Mouse (Mus musculus) kidney, postnatal 0 days (tissue): Measurements from ENCODE around the gene E130308A19Rik. TPM values are rescaled to one million over a fixed set of nuclear protein-coding genes. Genes with fewer than 3 reads are reported as not detected.

Experiments used
- ATAC-seq: fragments of 200-750 bp; cut with Nextera tagmentation; replicated peaks from 2 replicates; pipeline ENCODE4 v1.8.0; 2017; ENCODE audit warnings: low read depth, moderate number of reproducible peaks, moderate TSS enrichment, moderate library complexity; ENCODE audit not compliant: low FRiP score
- DNase-seq: peaks from one replicate; pipeline ENCODE4 v3.0.0-alpha.2; 2016; ENCODE audit warnings: low spot score
- H3K27ac ChIP-seq: fragments of 300-500 bp; sonication (generic); 2 replicates; pipeline ENCODE4 v1.5.1; 2014; ENCODE audit warnings: mild to moderate bottlenecking
- H3K27me3 ChIP-seq: fragments of 300-500 bp; sonication (generic); 2 replicates; pipeline ENCODE4 v1.6.1; 2014; ENCODE audit warnings: low read length, mixed read lengths; ENCODE audit not compliant: insufficient read depth
- H3K36me3 ChIP-seq: fragments of 300-500 bp; sonication (generic); 2 replicates; pipeline ENCODE4 v1.6.1; 2014; ENCODE audit warnings: low read length, mixed read lengths; ENCODE audit not compliant: insufficient read depth
- H3K4me1 ChIP-seq: fragments of 300-500 bp; sonication (generic); replicated peaks from 2 replicates; pipeline ENCODE4 v1.6.1; 2014; ENCODE audit warnings: antibody characterized with exemption, low read length, mixed read lengths; ENCODE audit not compliant: insufficient read depth
- H3K4me2 ChIP-seq: fragments of 300-500 bp; sonication (generic); 2 replicates; pipeline ENCODE4 v1.6.1; 2014; ENCODE audit warnings: mild to moderate bottlenecking, low read length, moderate library complexity, mixed read lengths
- H3K4me3 ChIP-seq: fragments of 300-500 bp; sonication (generic); replicated peaks from 2 replicates; pipeline ENCODE4 v1.5.1; 2014; ENCODE audit warnings: low read depth, low read length
- H3K9ac ChIP-seq: fragments of 300-500 bp; sonication (generic); 2 replicates; pipeline ENCODE4 v1.6.1; 2014; ENCODE audit warnings: low read depth, low read length
- H3K9me3 ChIP-seq: fragments of 300-500 bp; sonication (generic); replicated peaks from 2 replicates; pipeline ENCODE4 v1.6.1; 2016; ENCODE audit warnings: low read length, inconsistent platforms, mixed read lengths
- CTCF ChIP-seq: IDR thresholded peaks from 2 replicates; pipeline ENCODE4 v1.5.1; 2016; ENCODE audit warnings: antibody characterized with exemption, low read depth, mild to moderate bottlenecking, moderate library complexity
- WGBS: fragments of 180-500 bp; shearing (Covaris S2); extraction: QIAGEN DNeasy Blood & Tissue Kit; methylation state at CpG from one replicate; pipeline ENCODE4 v1.1.7; 2014; 5-methylcytosine and 5-hydroxymethylcytosine counted together
- polyA plus RNA-seq: library from polyadenylated mRNA; unstranded; fragments of >200 nt; fragmentation: Nextera tagmentation; extraction: Ambion mirVana; gene quantifications from 2 replicates; pipeline ENCODE4 v1.2.1, GENCODE M21; 2015

Gene E130308A19Rik
- polyA plus RNA-seq, 1 experiment from 2014 or later, result 29.0 TPM

DNA sequence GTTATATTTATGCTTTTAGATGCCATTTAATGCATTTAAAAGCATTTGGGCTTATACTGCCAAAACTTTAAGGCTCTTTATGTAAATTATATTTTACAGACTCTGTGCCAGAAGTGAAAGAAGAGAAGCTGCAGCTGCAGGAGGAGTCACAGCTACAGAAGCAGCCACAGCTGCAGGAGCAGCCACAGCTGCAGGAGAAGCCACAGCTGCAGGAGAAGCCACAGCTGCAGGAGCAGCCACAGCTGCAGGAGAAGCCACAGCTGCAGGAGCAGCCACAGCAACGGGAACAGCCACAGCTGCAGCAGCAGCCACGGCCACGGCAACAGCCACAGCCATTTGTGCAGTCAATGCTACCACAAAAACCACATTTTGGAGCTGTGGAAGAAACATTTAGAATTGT is 15.6 kb upstream of the E130308A19Rik start:
- Histone ChIP-seq H3K4me1 (no peaks in the 10 kb centered on the region), H3K4me2 (no peak overlapping the region), H3K9me3 (no peaks in the 10 kb centered on the region), H3K9ac (no peak overlapping the region), H3K4me3 (no peak overlapping the region), H3K27ac (no peak overlapping the region), H3K36me3 (0 out of 2 replicates have a peak, but pooled peaks cover 7% of the 10 kb centered on the region), H3K27me3 (no peaks in the 10 kb centered on the region)
- ATAC-seq (no peak), DNase-seq (no peak)
- WGBS, result 60% methylated on average over 3 of the region's 3 CpGs
- no peak for TF ChIP-seq CTCF

DNA sequence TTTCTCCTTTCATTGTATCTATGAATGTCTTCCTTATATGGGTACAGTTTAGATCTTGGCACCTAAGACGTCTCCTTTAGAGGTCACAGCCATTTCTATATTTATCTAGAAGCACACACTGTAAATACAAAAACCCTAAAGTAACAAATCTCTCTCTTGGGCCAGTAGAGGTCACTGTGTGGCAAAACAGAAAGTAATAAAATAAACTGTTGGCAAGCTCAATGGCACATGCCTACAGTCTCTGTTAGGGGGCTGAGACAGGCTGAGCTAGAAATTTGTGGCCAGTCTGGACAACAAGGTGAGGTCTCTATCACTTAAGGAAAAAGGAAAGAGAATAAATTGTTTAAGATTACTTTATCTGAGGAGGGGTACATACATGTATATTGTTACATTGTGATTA is 11.0 kb upstream of the E130308A19Rik start:
- ATAC-seq (no peak), DNase-seq (peak; percentile 62)
- WGBS, result 28% methylated on average over 1 of the region's 1 CpGs
- no peak overlapping the region for H3K27ac ChIP-seq
- H3K9me3 ChIP-seq, result no peaks in the 10 kb centered on the region
- H3K4me3 ChIP-seq, result no peak overlapping the region
- H3K4me1 ChIP-seq, result no peaks in the 10 kb centered on the region
- no peak overlapping the region for H3K4me2 ChIP-seq
- no peak overlapping the region for H3K9ac ChIP-seq
- no peaks in the 10 kb centered on the region for H3K27me3 ChIP-seq
- H3K36me3 ChIP-seq, result 0 out of 2 replicates have a peak, but pooled peaks cover 7% of the 10 kb centered on the region
- peak; percentile 73 for TF ChIP-seq CTCF

DNA sequence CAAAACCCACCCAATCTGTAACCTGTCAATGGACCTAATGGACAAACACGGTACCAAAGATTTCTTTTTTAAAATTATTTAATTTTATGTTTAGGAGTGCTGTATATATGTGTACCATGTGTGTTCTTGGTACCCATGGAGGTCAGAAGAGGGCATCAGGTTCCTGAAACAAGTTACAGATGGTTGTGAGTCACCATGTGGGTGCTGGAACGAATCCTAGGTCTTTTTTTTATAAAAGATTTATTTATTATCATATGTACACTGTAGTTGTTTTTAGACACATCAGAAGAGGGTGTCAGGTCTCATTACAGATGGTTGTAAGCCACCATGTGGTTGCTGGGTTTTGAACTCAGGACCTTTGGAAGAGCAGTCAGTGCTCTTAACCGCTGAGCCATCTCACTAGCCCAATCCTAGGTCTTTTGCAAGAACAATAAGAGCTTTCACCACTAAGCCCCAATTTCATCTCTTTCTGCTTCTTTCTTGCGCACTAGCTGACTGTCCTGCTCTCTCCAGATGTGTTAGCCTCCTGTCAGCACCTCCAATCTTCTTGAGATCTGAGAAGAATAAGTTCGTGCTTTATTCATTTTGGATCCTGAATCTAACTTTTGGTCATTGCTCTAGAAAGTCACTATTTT is 6.3 kb upstream of the E130308A19Rik start:
- H3K4me3 ChIP-seq, result no peak overlapping the region
- DNase-seq, result no peak
- 86% methylated on average over 5 of the region's 5 CpGs for WGBS

DNA sequence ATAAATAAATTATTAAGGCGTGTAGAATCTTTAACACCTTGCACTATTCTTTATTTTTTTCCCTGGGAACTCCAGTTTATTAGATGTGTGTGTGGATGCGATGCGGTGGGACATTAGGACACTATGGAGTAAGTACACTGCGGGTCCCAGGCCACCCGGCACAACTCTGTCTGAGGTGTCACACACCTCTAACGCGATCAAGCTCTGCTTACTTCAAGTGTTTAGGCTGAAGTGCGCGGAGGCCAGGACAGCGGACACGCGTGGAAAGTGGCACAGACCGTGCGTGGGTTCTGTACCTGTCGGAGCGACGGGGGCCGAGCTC is 374 bp upstream of the E130308A19Rik start:
- TF ChIP-seq CTCF, result no peak
- H3K36me3 ChIP-seq, result no peaks in the 10 kb centered on the region
- H3K27me3 ChIP-seq, result no peaks in the 10 kb centered on the region
- DNase-seq (no peak), ATAC-seq (peak; percentile 57; the same call in 1 of the 2 replicates)
- peak overlapping the region; percentile 91 for H3K27ac ChIP-seq
- H3K4me1 ChIP-seq, result no peaks in the 10 kb centered on the region
- H3K4me2 ChIP-seq, result peak overlapping the region; percentile 76
- H3K9me3 ChIP-seq, result no peaks in the 10 kb centered on the region
- under 1% methylated on average over 18 of the region's 18 CpGs for WGBS
- H3K4me3 ChIP-seq, result peak overlapping the region; percentile 93
- H3K9ac ChIP-seq, result peak overlapping the region; percentile 87

More for the DNA sequence above, 6.3 kb upstream of the E130308A19Rik start:
- Histone ChIP-seq H3K36me3 (no peaks in the 10 kb centered on the region), H3K9me3 (no peaks in the 10 kb centered on the region), H3K27ac (no peak overlapping the region), H3K4me1 (no peaks in the 10 kb centered on the region), H3K9ac (no peak overlapping the region), H3K4me2 (no peak overlapping the region), H3K27me3 (no peaks in the 10 kb centered on the region)
- no peak for TF ChIP-seq CTCF
- ATAC-seq, result no peak

DNA sequence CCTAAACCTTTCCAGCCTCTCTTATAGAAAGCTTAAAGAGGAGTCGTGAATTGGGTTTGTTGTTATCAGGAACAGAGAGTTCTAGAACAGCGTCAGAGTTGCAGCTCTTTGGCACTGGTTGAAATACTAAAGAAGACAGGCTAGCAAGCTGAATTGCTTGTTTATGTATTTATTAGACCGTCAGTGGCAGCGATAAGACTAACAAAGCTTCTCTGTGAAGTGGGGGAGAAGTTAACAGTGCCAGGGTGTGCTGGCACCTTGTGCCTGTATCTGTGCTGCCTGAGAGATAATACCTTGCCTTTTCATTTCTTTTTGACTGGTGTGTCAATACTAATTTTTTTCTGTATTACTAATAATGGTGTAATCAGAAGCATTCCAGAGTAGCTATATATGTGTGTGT is 2.2 kb downstream of the E130308A19Rik start:
- DNase-seq, result no peak
- Histone ChIP-seq H3K4me1 (no peaks in the 10 kb centered on the region), H3K9ac (no peak overlapping the region), H3K4me2 (no peak overlapping the region), H3K27me3 (no peaks in the 10 kb centered on the region), H3K9me3 (no peaks in the 10 kb centered on the region), H3K36me3 (no peaks in the 10 kb centered on the region), H3K27ac (no peak overlapping the region), H3K4me3 (no peak overlapping the region)
- ATAC-seq, result no peak
- whole genome bisulfite sequencing, result 63% methylated on average over 4 of the region's 4 CpGs
- TF ChIP-seq CTCF, result no peak

DNA sequence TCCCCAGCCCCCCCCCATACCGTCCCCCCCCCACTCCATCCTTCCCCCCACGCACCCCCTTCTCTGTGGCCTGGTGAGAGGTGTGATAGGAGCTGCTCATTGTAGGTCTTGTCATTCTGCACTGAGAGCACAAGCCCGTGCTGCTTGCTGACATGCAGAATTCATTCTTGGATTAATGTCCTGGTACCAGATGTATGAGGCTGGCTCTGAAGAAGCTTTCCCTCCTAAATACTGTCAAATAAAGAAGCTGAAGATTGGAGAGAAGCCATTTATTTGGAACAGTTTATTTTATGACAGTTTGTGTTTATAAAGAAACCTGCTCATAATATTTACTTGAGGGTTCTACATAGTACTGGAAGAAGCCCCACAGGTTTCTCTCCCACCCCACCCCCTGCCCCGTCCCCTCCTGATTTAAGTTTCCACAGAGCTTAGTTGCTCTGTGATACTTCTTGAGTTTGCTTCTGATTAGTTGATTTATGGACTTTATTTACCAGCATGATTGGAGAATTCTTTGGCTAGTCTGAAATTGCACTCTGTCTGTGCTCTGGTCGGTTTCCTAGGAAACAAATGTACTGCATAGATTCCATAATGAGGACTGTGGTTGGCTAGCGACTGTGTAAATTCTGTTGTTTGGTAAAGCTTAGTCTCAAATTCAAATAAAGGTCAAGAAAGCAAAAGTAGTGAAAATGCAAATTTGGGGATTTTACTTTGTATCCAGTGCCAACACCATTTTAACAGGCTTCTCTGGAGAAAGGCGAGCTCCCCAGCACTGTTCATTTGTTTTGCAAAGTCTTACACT is 3.3 kb downstream of the E130308A19Rik start:
- H3K9me3 ChIP-seq, result no peaks in the 10 kb centered on the region
- H3K4me1 ChIP-seq, result no peaks in the 10 kb centered on the region
- H3K36me3 ChIP-seq, result no peaks in the 10 kb centered on the region
- no peak for TF ChIP-seq CTCF
- no peak overlapping the region for H3K4me2 ChIP-seq
- WGBS, result 37% methylated on average over 7 of the region's 7 CpGs
- H3K27me3 ChIP-seq, result no peaks in the 10 kb centered on the region
- ATAC-seq (no peak), DNase-seq (no peak)
- H3K27ac ChIP-seq, result no peak overlapping the region
- H3K4me3 ChIP-seq, result no peak overlapping the region
- no peak overlapping the region for H3K9ac ChIP-seq
